Mouse (Mus musculus) hindbrain, postnatal 0 days (tissue): Measurements from ENCODE around the gene Mettl1. TPM values are rescaled to one million over a fixed set of nuclear protein-coding genes. Genes with fewer than 3 reads are reported as not detected.

Source experiments
- ATAC-seq: fragments of 200-750 bp; cut with Nextera tagmentation; 2 replicates; pipeline ENCODE4 v1.8.0; 2017; ENCODE audit warnings: mild to moderate bottlenecking, moderate TSS enrichment, moderate library complexity
- DNase-seq: peaks from one replicate; pipeline ENCODE4 v3.0.0-alpha.2; 2015; ENCODE audit warnings: low spot score
- H3K27ac ChIP-seq: fragments of 300-500 bp; sonication (generic); 2 replicates; pipeline ENCODE4 v1.5.1; 2014; ENCODE audit warnings: mild to moderate bottlenecking
- H3K27me3 ChIP-seq: fragments of 300-500 bp; sonication (generic); 2 replicates; pipeline ENCODE4 v1.6.1; 2014; ENCODE audit warnings: low read length, mixed read lengths; ENCODE audit not compliant: insufficient read depth
- H3K36me3 ChIP-seq: fragments of 300-500 bp; sonication (generic); 2 replicates; pipeline ENCODE4 v1.6.1; 2014; ENCODE audit warnings: low read length, mixed read lengths; ENCODE audit not compliant: insufficient read depth
- H3K4me1 ChIP-seq: fragments of 300-500 bp; sonication (generic); 2 replicates; pipeline ENCODE4 v1.6.1; 2014; ENCODE audit warnings: antibody characterized with exemption, low read length, mixed read lengths; ENCODE audit not compliant: insufficient read depth
- H3K4me2 ChIP-seq: fragments of 300-500 bp; sonication (generic); 2 replicates; pipeline ENCODE4 v1.6.1; 2014; ENCODE audit warnings: low read depth, mild to moderate bottlenecking, low read length, moderate library complexity, mixed read lengths
- H3K4me3 ChIP-seq: fragments of 300-500 bp; sonication (generic); 2 replicates; pipeline ENCODE4 v1.5.1; 2014; ENCODE audit warnings: low read length
- H3K9ac ChIP-seq: fragments of 300-500 bp; sonication (generic); replicated peaks from 2 replicates; pipeline ENCODE4 v1.6.1; 2014; ENCODE audit warnings: mild to moderate bottlenecking, low read length, moderate library complexity, mixed read lengths
- H3K9me3 ChIP-seq: fragments of 300-500 bp; sonication (generic); 2 replicates; pipeline ENCODE4 v1.6.1; 2016; ENCODE audit warnings: low read length, mixed read lengths
- CTCF ChIP-seq: IDR thresholded peaks from 2 replicates; pipeline ENCODE4 v1.5.1; 2016; ENCODE audit warnings: antibody characterized with exemption, control low read depth, low read depth
- WGBS: fragments of 180-500 bp; shearing (Covaris S2); extraction: QIAGEN DNeasy Blood & Tissue Kit; methylation state at CpG from one replicate; pipeline ENCODE4 v1.1.7; 2014; 5-methylcytosine and 5-hydroxymethylcytosine counted together
- polyA plus RNA-seq: library from polyadenylated mRNA; unstranded; fragments of >200 nt; fragmentation: Nextera tagmentation; extraction: Ambion mirVana; gene quantifications from 2 replicates; pipeline ENCODE4 v1.2.1, GENCODE M21; 2015
- total RNA-seq: library from RNA; depleted of rRNA; stranded (reverse); fragments of >200 nt; gene quantifications from 2 replicates; pipeline ENCODE4 v1.2.3, GENCODE M21; 2014

The Mettl1 gene
- total and polyA plus RNA-seq, 2 experiments from 2014 or later: 10.0 to 23.9 TPM

DNA sequence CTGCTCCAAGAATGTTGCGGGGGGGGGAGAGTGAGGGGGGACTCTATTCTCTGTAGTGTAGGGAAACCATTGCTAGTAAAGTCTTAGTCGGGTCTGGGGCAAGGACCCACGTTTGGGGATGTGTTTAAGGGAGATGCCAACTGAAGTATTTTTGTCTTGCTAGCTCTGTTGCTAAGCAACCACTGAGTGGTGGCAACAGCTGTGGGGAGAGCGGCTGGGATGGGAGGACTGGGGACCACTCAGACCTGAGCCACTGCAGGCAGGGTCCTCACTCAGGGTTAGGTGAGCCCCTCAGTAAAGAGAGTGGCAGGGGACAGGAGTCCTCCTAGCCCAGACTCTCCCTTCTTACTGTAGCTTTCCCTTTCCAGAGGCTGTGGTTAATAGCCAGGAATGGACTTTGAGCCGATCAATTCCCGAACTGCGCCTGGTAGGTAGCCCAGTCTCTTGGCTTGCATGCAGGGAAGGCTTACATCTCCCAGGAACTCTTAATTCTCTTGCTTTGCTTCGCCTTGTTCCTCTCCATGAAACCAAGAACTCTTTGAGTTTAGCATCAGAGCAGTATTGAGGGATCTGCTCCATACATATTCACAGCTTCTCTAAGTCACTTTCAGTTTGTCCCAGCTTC is 40.9 kb downstream of the Mettl1 start:
- peak; percentile 69 for DNase-seq
- peak overlapping the region; percentile 87 for H3K4me2 ChIP-seq
- 21% methylated on average over 8 of the region's 8 CpGs for WGBS
- H3K36me3 ChIP-seq: 0 out of 2 replicates have a peak, but pooled peaks cover 13% of the 10 kb centered on the region
- peaks cover 20% of the 10 kb centered on the region for H3K4me1 ChIP-seq
- H3K9ac ChIP-seq: peak overlapping the region; percentile 87
- no peaks in the 10 kb centered on the region for H3K27me3 ChIP-seq
- H3K9me3 ChIP-seq: no peaks in the 10 kb centered on the region
- H3K27ac ChIP-seq: no peak overlapping the region
- TF ChIP-seq CTCF: no peak
- 0 out of 2 replicates have a peak, but pooled peaks have one; percentile 10 for ATAC-seq
- peak overlapping the region; percentile 72 for H3K4me3 ChIP-seq

GRCm38 (mm10) chr10:127083292-127083914 is 42.2 kb downstream of the Mettl1 start:
- Histone ChIP-seq H3K4me3 (no peak overlapping the region), H3K4me1 (peaks cover 16% of the 10 kb centered on the region), H3K9ac (no peak overlapping the region), H3K27ac (no peak overlapping the region), H3K36me3 (peaks cover 23% of the 10 kb centered on the region; the same call in 1 of the 2 replicates), H3K9me3 (no peaks in the 10 kb centered on the region), H3K4me2 (no peak overlapping the region), H3K27me3 (no peaks in the 10 kb centered on the region)
- no peak for TF ChIP-seq CTCF
- WGBS: 35% methylated on average over 8 of the region's 8 CpGs
- DNase-seq (no peak), ATAC-seq (no peak)

GRCm38 (mm10) chr10:127083915-127084306 is 42.7 kb downstream of the Mettl1 start:
- H3K9me3 ChIP-seq: no peaks in the 10 kb centered on the region
- no peak for ATAC-seq
- no peak overlapping the region for H3K9ac ChIP-seq
- DNase-seq: peak; percentile 50
- peak; percentile 49 for TF ChIP-seq CTCF
- no peaks in the 10 kb centered on the region for H3K27me3 ChIP-seq
- H3K4me2 ChIP-seq: no peak overlapping the region
- peaks cover 23% of the 10 kb centered on the region; the same call in 1 of the 2 replicates for H3K36me3 ChIP-seq
- H3K27ac ChIP-seq: no peak overlapping the region
- H3K4me3 ChIP-seq: no peak overlapping the region
- 49% methylated on average over 5 of the region's 5 CpGs for WGBS
- peaks cover 14% of the 10 kb centered on the region for H3K4me1 ChIP-seq

- WGBS: 80% methylated on average over 9 of the region's 9 CpGs
- no peak overlapping the region for H3K9ac ChIP-seq
- peaks cover 14% of the 10 kb centered on the region for H3K4me1 ChIP-seq
- DNase-seq (no peak), ATAC-seq (no peak)
- H3K4me3 ChIP-seq: no peak overlapping the region
- H3K27me3 ChIP-seq: no peaks in the 10 kb centered on the region
- no peaks in the 10 kb centered on the region for H3K9me3 ChIP-seq
- no peak overlapping the region for H3K27ac ChIP-seq
- no peak for TF ChIP-seq CTCF
- H3K36me3 ChIP-seq: peaks cover 23% of the 10 kb centered on the region; the same call in 1 of the 2 replicates
- no peak overlapping the region for H3K4me2 ChIP-seq
These were observed 43.8 kb downstream of the Mettl1 start for GRCm38 (mm10) chr10:127085052-127085451.

DNA sequence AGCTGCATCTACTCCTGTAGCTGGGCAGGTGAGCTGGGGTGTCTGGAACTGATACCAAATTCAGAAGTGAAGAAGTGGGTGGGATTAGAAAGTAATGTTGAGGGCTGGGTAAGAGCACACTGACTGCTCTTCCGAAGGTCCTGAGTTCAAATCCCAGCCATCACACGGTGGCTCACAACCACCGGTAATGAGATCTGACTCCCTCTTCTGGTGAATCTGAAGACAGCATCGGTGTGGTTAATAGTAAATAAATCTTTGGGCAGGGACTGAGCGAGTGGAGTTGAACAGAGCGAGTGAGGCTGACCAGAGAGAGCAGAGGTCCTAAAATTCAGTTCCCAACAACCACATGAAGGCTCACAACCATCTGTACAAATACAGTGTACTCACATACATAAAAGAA is 44.4 kb downstream of the Mettl1 start:
- no peak for ATAC-seq
- no peak overlapping the region for H3K9ac ChIP-seq
- H3K27me3 ChIP-seq: no peaks in the 10 kb centered on the region
- DNase-seq: no peak
- H3K4me2 ChIP-seq: no peak overlapping the region
- H3K27ac ChIP-seq: no peak overlapping the region
- WGBS: 77% methylated on average over 6 of the region's 6 CpGs
- H3K9me3 ChIP-seq: no peaks in the 10 kb centered on the region
- peaks cover 9% of the 10 kb centered on the region for H3K4me1 ChIP-seq
- TF ChIP-seq CTCF: peak; percentile 37
- no peak overlapping the region for H3K4me3 ChIP-seq
- H3K36me3 ChIP-seq: peaks cover 23% of the 10 kb centered on the region; the same call in 1 of the 2 replicates

- 12% methylated on average over 57 of the region's 57 CpGs for WGBS
- ATAC-seq (0 out of 2 replicates have a peak, but pooled peaks have one; percentile 2), DNase-seq (peak; percentile 67)
- Histone ChIP-seq H3K27ac (peak overlapping the region; percentile 36; the same call in 1 of the 2 replicates), H3K4me2 (peak overlapping the region; percentile 49), H3K4me1 (peaks cover 6% of the 10 kb centered on the region), H3K36me3 (peaks cover 10% of the 10 kb centered on the region; the same call in 1 of the 2 replicates), H3K9ac (peak overlapping the region; percentile 28; the same call in 1 of the 2 replicates), H3K27me3 (no peaks in the 10 kb centered on the region), H3K4me3 (peak overlapping the region; percentile 21), H3K9me3 (no peaks in the 10 kb centered on the region)
- TF ChIP-seq CTCF: no peak
These were observed 49.6 kb downstream of the Mettl1 start for GRCm38 (mm10) chr10:127090560-127091411.
